Mouse (Mus musculus) lung, embryonic 15.5 days (tissue): ENCODE measurements around the gene Rtbdn. TPM values are rescaled to one million over a fixed set of nuclear protein-coding genes. Genes with fewer than 3 reads are reported as not detected.

Experiments
- ATAC-seq: fragments of 200-750 bp; cut with Nextera tagmentation; 2 replicates; pipeline ENCODE4 v1.8.0; 2017; ENCODE audit warnings: moderate number of reproducible peaks, borderline replicate concordance; ENCODE audit not compliant: low FRiP score, low TSS enrichment; ENCODE audit errors: extremely low read depth
- H3K27ac ChIP-seq: fragments of 300-500 bp; sonication (generic); 2 replicates; pipeline ENCODE4 v1.5.1; 2015; ENCODE audit warnings: moderate library complexity, mild to moderate bottlenecking, inconsistent platforms
- H3K27me3 ChIP-seq: fragments of 300-500 bp; sonication (generic); 2 replicates; pipeline ENCODE4 v1.6.1; 2015; ENCODE audit warnings: inconsistent platforms
- H3K36me3 ChIP-seq: fragments of 300-500 bp; sonication (generic); 2 replicates; pipeline ENCODE4 v1.6.1; 2015; ENCODE audit warnings: inconsistent platforms
- H3K4me1 ChIP-seq: fragments of 300-500 bp; sonication (generic); 2 replicates; pipeline ENCODE4 v1.6.1; 2015; ENCODE audit warnings: inconsistent platforms
- H3K4me2 ChIP-seq: fragments of 300-500 bp; sonication (generic); 2 replicates; pipeline ENCODE4 v1.6.1; 2015; ENCODE audit warnings: inconsistent platforms, mild to moderate bottlenecking, moderate library complexity
- H3K4me3 ChIP-seq: fragments of 300-500 bp; sonication (generic); 2 replicates; pipeline ENCODE4 v1.5.1; 2015; ENCODE audit warnings: mild to moderate bottlenecking, inconsistent platforms
- H3K9ac ChIP-seq: fragments of 300-500 bp; sonication (generic); 2 replicates; pipeline ENCODE4 v1.6.1; 2015; ENCODE audit warnings: inconsistent platforms
- H3K9me3 ChIP-seq: fragments of 300-500 bp; sonication (generic); 2 replicates; pipeline ENCODE4 v1.6.1; 2016; ENCODE audit warnings: inconsistent platforms
- WGBS: fragments of 180-500 bp; shearing (Covaris S2); methylation state at CpG from one replicate; pipeline ENCODE4 v1.1.7; 2015; 5-methylcytosine and 5-hydroxymethylcytosine counted together
- microRNA-seq: library from miRNA; unstranded; fragments of <30 nt; microRNA quantifications from one replicate; pipeline ENCODE4, GENCODE M21; 2016
- polyA plus RNA-seq: library from polyadenylated mRNA; unstranded; fragments of >200 nt; fragmentation: Nextera tagmentation; extraction: Ambion mirVana; gene quantifications from 2 replicates; pipeline ENCODE4 v1.2.1, GENCODE M21; 2015

The Rtbdn gene
- polyA plus RNA-seq, 1 experiment from 2014 or later = 0.12 TPM

DNA sequence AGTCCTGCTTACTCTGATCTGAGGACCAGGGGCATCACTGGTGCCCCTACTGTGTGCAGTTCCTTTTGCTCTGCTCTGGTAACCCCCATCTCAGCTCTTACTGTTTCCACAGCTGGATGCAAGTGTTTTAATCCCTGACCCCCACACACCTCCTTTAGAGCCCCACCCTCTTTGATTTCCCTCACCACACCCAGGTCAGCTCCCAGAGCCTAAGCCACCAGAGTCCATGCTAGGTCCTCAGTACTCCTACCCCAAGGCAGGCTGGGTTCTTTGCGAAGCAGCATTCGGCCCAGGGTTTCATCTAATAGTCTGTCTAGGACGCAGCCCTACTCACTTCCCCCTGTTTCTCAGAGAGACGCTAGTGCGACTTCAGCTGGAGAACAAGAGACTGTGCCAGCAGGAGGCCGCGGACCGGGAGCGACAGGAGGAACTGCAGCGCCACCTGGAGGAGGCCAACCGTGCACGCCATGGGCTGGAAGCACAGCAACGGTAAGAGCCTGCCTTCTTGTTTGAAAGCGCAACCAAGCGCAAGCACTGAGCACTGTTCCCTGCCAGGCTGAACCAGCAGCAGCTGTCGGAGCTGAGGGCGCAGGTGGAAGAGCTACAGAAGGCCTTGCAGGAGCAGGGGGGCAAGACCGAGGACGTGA lies 51.0 kb downstream of the Rtbdn start:
- Histone ChIP-seq H3K9ac (no peak overlapping the region), H3K27me3 (0 out of 2 replicates have a peak, but pooled peaks cover 7% of the 10 kb centered on the region), H3K4me2 (no peak overlapping the region), H3K9me3 (no peaks in the 10 kb centered on the region), H3K27ac (no peak overlapping the region), H3K4me1 (peaks cover 3% of the 10 kb centered on the region), H3K4me3 (no peak overlapping the region), H3K36me3 (no peaks in the 10 kb centered on the region)
- peak; percentile 68 for ATAC-seq
- WGBS = 8% methylated on average over 19 of the region's 19 CpGs

Small RNAs within 50 kb of the gene (microRNA-seq; reads per million reads assigned to microRNA genes)
- not detected for gene Gm24197

Other genes with a start within 250 kb of the Rtbdn start
- 11.9 and 12.1 TPM in 2 replicates for gene Lyl1, start 245.5 kb upstream of the Rtbdn start, polyA plus RNA-seq
- gene G430095P16Rik, start 224.0 kb upstream of the Rtbdn start, polyA plus RNA-seq = 3.4 and 4.4 TPM in 2 replicates
- gene Nfix, start 146.6 kb upstream of the Rtbdn start, polyA plus RNA-seq = 39.2 and 42.7 TPM in 2 replicates
- gene Dand5, start 124.2 kb upstream of the Rtbdn start, polyA plus RNA-seq = 6.0 and 6.3 TPM in 2 replicates
- 43.4 and 47.0 TPM in 2 replicates for gene Gadd45gip1, start 115.5 kb upstream of the Rtbdn start, polyA plus RNA-seq
- 112 and 127 TPM in 2 replicates for gene Rad23a, start 106.3 kb upstream of the Rtbdn start, polyA plus RNA-seq
- gene Calr, start 100.1 kb upstream of the Rtbdn start, polyA plus RNA-seq = 1,037 and 1,080 TPM in 2 replicates
- 96.9 and 98.9 TPM in 2 replicates for gene Farsa, start 90.0 kb upstream of the Rtbdn start, polyA plus RNA-seq
- gene Syce2, start 74.9 kb upstream of the Rtbdn start, polyA plus RNA-seq = 69.6 and 72.1 TPM in 2 replicates
- gene Gcdh, start 53.1 kb upstream of the Rtbdn start, polyA plus RNA-seq = 34.9 and 35.7 TPM in 2 replicates
- 1.6 and 3.1 TPM in 2 replicates for gene Klf1, start 45.1 kb upstream of the Rtbdn start, polyA plus RNA-seq
- 14.8 and 15.4 TPM in 2 replicates for gene Dnase2a, start 38.4 kb upstream of the Rtbdn start, polyA plus RNA-seq
- 0.49 TPM in 2 replicates for gene Mast1, start 9.6 kb upstream of the Rtbdn start, polyA plus RNA-seq
- not detected in 2 replicates for gene Gm49661, start 22.4 kb downstream of the Rtbdn start, polyA plus RNA-seq
- gene Prdx2, start 22.6 kb downstream of the Rtbdn start, polyA plus RNA-seq = 727 and 733 TPM in 2 replicates
- 114 and 120 TPM in 2 replicates for gene Rnaseh2a, start 22.8 kb downstream of the Rtbdn start, polyA plus RNA-seq
- 17.4 and 20.5 TPM in 2 replicates for gene Junb, start 31.7 kb downstream of the Rtbdn start, polyA plus RNA-seq
- 23.2 and 23.9 TPM in 2 replicates for gene Hook2, start 43.6 kb downstream of the Rtbdn start, polyA plus RNA-seq
- not detected in 2 replicates for gene Best2, start 67.5 kb downstream of the Rtbdn start, polyA plus RNA-seq
- gene Asna1, start 78.3 kb downstream of the Rtbdn start, polyA plus RNA-seq = 124 and 128 TPM in 2 replicates
- 107 and 118 TPM in 2 replicates for gene Trir, start 79.8 kb downstream of the Rtbdn start, polyA plus RNA-seq
- 29.1 and 32.3 TPM in 2 replicates for gene Tnpo2, start 89.9 kb downstream of the Rtbdn start, polyA plus RNA-seq
- gene Fbxw9, start 113.1 kb downstream of the Rtbdn start, polyA plus RNA-seq = 27.9 and 28.4 TPM in 2 replicates
- gene Gm5741, start 121.0 kb downstream of the Rtbdn start, polyA plus RNA-seq = not detected in 2 replicates
- 54.4 and 56.8 TPM in 2 replicates for gene Dhps, start 124.8 kb downstream of the Rtbdn start, polyA plus RNA-seq
- gene Wdr83os, start 133.7 kb downstream of the Rtbdn start, polyA plus RNA-seq = 140 and 145 TPM in 2 replicates
- 44.3 and 44.7 TPM in 2 replicates for gene Wdr83, start 134.3 kb downstream of the Rtbdn start, polyA plus RNA-seq
- gene Man2b1, start 136.3 kb downstream of the Rtbdn start, polyA plus RNA-seq = 35.9 and 40.1 TPM in 2 replicates
- 2.9 and 3.0 TPM in 2 replicates for gene Zfp791, start 176.1 kb downstream of the Rtbdn start, polyA plus RNA-seq
- gene Cks1brt, start 204.9 kb downstream of the Rtbdn start, polyA plus RNA-seq = not detected in 2 replicates